Mouse (Mus musculus) embryonic facial prominence, embryonic 10.5 days (tissue): ENCODE results near the gene Nudt22. TPM values are rescaled to one million over a fixed set of nuclear protein-coding genes. Genes with fewer than 3 reads are reported as not detected.

ENCODE experiments used
- DNase-seq: peaks from one replicate; pipeline ENCODE4 v3.0.0-alpha.2; 2017; ENCODE audit warnings: low spot score
- H3K27ac ChIP-seq: fragments of 300-500 bp; sonication (generic); replicated peaks from 2 replicates; pipeline ENCODE4 v1.5.1; 2016; ENCODE audit warnings: mild to moderate bottlenecking
- H3K27me3 ChIP-seq: fragments of 300-500 bp; sonication (generic); replicated peaks from 2 replicates; pipeline ENCODE4 v1.6.1; 2016; ENCODE audit warnings: low read depth, mild to moderate bottlenecking; ENCODE audit not compliant: poor library complexity, severe bottlenecking
- H3K36me3 ChIP-seq: fragments of 300-500 bp; sonication (generic); replicated peaks from 2 replicates; pipeline ENCODE4 v1.6.1; 2016; ENCODE audit warnings: mild to moderate bottlenecking, moderate library complexity
- H3K4me1 ChIP-seq: fragments of 300-500 bp; sonication (generic); 2 replicates; pipeline ENCODE4 v1.6.1; 2016
- H3K4me3 ChIP-seq: fragments of 300-500 bp; sonication (generic); 2 replicates; pipeline ENCODE4 v1.5.1; 2016; ENCODE audit warnings: mild to moderate bottlenecking, moderate library complexity
- H3K9me3 ChIP-seq: fragments of 300-500 bp; sonication (generic); 2 replicates; pipeline ENCODE4 v1.6.1; 2016; ENCODE audit warnings: mild to moderate bottlenecking
- WGBS: fragments of 180-500 bp; shearing (Covaris S2); methylation state at CpG from one replicate; pipeline ENCODE4 v1.1.7; 2016; 5-methylcytosine and 5-hydroxymethylcytosine counted together
- polyA plus RNA-seq: library from polyadenylated mRNA; unstranded; fragments of >200 nt; fragmentation: Nextera tagmentation; extraction: Ambion mirVana; gene quantifications from 2 replicates; pipeline ENCODE4 v1.2.1, GENCODE M21; 2016

The Nudt22 gene
- polyA plus RNA-seq, 1 experiment from 2014 or later: 20.1 TPM

- no peak for DNase-seq
- H3K36me3 ChIP-seq: peaks cover 84% of the 10 kb centered on the region
Measured at GRCm38 (mm10) chr19:7017541-7018457, 21.9 kb upstream of the Nudt22 start.

GRCm38 (mm10) chr19:7014481-7015135, 18.7 kb upstream of the Nudt22 start:
- 89% methylated on average over 20 of the region's 20 CpGs for WGBS

More at GRCm38 (mm10) chr19:7017541-7018457, 21.9 kb upstream of the Nudt22 start:
- H3K4me3 ChIP-seq: no peak overlapping the region
- no peaks in the 10 kb centered on the region for H3K4me1 ChIP-seq
- H3K9me3 ChIP-seq: no peaks in the 10 kb centered on the region
- WGBS: 89% methylated on average over 12 of the region's 12 CpGs
- no peak overlapping the region for H3K27ac ChIP-seq
- H3K27me3 ChIP-seq: no peaks in the 10 kb centered on the region

GRCm38 (mm10) chr19:7013984-7014383, 18.1 kb upstream of the Nudt22 start:
- no peak for DNase-seq
- H3K4me3 ChIP-seq: no peak overlapping the region
- no peaks in the 10 kb centered on the region for H3K9me3 ChIP-seq
- no peaks in the 10 kb centered on the region for H3K27me3 ChIP-seq
- WGBS: 88% methylated on average over 9 of the region's 9 CpGs
- no peak overlapping the region for H3K27ac ChIP-seq
- H3K4me1 ChIP-seq: no peaks in the 10 kb centered on the region
- H3K36me3 ChIP-seq: peaks cover 49% of the 10 kb centered on the region

More at GRCm38 (mm10) chr19:7014481-7015135, 18.7 kb upstream of the Nudt22 start:
- Histone ChIP-seq H3K9me3 (no peaks in the 10 kb centered on the region), H3K36me3 (peaks cover 55% of the 10 kb centered on the region), H3K27me3 (no peaks in the 10 kb centered on the region), H3K4me1 (no peaks in the 10 kb centered on the region), H3K27ac (no peak overlapping the region), H3K4me3 (no peak overlapping the region)
- DNase-seq: no peak

GRCm38 (mm10) chr19:7012426-7012825, 16.5 kb upstream of the Nudt22 start:
- Histone ChIP-seq H3K4me1 (no peaks in the 10 kb centered on the region), H3K4me3 (no peak overlapping the region), H3K9me3 (no peaks in the 10 kb centered on the region), H3K27me3 (no peaks in the 10 kb centered on the region), H3K27ac (no peak overlapping the region), H3K36me3 (peaks cover 33% of the 10 kb centered on the region)
- 80% methylated on average over 4 of the region's 4 CpGs for WGBS
- no peak for DNase-seq

- Histone ChIP-seq H3K4me3 (no peak overlapping the region), H3K4me1 (no peaks in the 10 kb centered on the region), H3K27me3 (no peaks in the 10 kb centered on the region), H3K36me3 (peaks cover 8% of the 10 kb centered on the region), H3K27ac (no peak overlapping the region), H3K9me3 (no peaks in the 10 kb centered on the region)
- WGBS: 89% methylated on average over 9 of the region's 9 CpGs
- DNase-seq: no peak
Measured at GRCm38 (mm10) chr19:7006892-7007593, 11.1 kb upstream of the Nudt22 start.

- H3K27ac ChIP-seq: no peak overlapping the region
- H3K4me3 ChIP-seq: no peak overlapping the region; the same call in 1 of the 2 replicates
- DNase-seq: no peak
- 93% methylated on average over 19 of the region's 19 CpGs for WGBS
- H3K27me3 ChIP-seq: no peaks in the 10 kb centered on the region
- peaks cover 46% of the 10 kb centered on the region for H3K36me3 ChIP-seq
- no peaks in the 10 kb centered on the region for H3K9me3 ChIP-seq
- peaks cover 30% of the 10 kb centered on the region for H3K4me1 ChIP-seq
Measured at GRCm38 (mm10) chr19:6999360-7000063, 3.6 kb upstream of the Nudt22 start.

GRCm38 (mm10) chr19:6997721-6998290, 1.9 kb upstream of the Nudt22 start:
- Histone ChIP-seq H3K27me3 (no peaks in the 10 kb centered on the region), H3K36me3 (peaks cover 46% of the 10 kb centered on the region), H3K27ac (no peak overlapping the region), H3K4me3 (peak overlapping the region; percentile 71; the same call in 1 of the 2 replicates), H3K9me3 (no peaks in the 10 kb centered on the region), H3K4me1 (peaks cover 43% of the 10 kb centered on the region)
- 81% methylated on average over 9 of the region's 9 CpGs for WGBS
- DNase-seq: no peak

- 48% methylated on average over 21 of the region's 21 CpGs for WGBS
- peaks cover 56% of the 10 kb centered on the region for H3K4me1 ChIP-seq
- peaks cover 28% of the 10 kb centered on the region for H3K36me3 ChIP-seq
- peak overlapping the region; percentile 85 for H3K27ac ChIP-seq
- H3K4me3 ChIP-seq: peak overlapping the region; percentile 71
- H3K27me3 ChIP-seq: no peaks in the 10 kb centered on the region
- DNase-seq: no peak
- H3K9me3 ChIP-seq: no peaks in the 10 kb centered on the region
Measured at GRCm38 (mm10) chr19:6995255-6995991, 494 bp downstream of the Nudt22 start.

- no peak for DNase-seq
- Histone ChIP-seq H3K36me3 (peaks cover 19% of the 10 kb centered on the region), H3K4me3 (peak overlapping the region; percentile 71), H3K9me3 (no peaks in the 10 kb centered on the region), H3K27me3 (no peaks in the 10 kb centered on the region), H3K4me1 (peaks cover 56% of the 10 kb centered on the region), H3K27ac (0 out of 2 replicates have a peak overlapping the region, but pooled peaks have one; percentile 10)
- WGBS: 85% methylated on average over 8 of the region's 8 CpGs
Measured at GRCm38 (mm10) chr19:6994489-6994888, 1.4 kb downstream of the Nudt22 start.

- H3K27ac ChIP-seq: no peak overlapping the region
- no peaks in the 10 kb centered on the region for H3K27me3 ChIP-seq
- H3K4me1 ChIP-seq: peaks cover 59% of the 10 kb centered on the region
- DNase-seq: no peak
- H3K9me3 ChIP-seq: no peaks in the 10 kb centered on the region
- peaks cover 17% of the 10 kb centered on the region for H3K36me3 ChIP-seq
- H3K4me3 ChIP-seq: peak overlapping the region; percentile 73; the same call in 1 of the 2 replicates
- 87% methylated on average over 8 of the region's 8 CpGs for WGBS
Measured at GRCm38 (mm10) chr19:6994002-6994401, 1.9 kb downstream of the Nudt22 start.
